Mouse (Mus musculus) bone marrow macrophage, adult 2 months (primary cell): Measurements from ENCODE around the gene Aldh16a1.

Experiments
- CTCF ChIP-seq: IDR thresholded peaks from 2 replicates; pipeline ENCODE4 v1.5.1; 2012; ENCODE audit warnings: low read depth, mild to moderate bottlenecking, low read length, moderate library complexity
- POLR2A ChIP-seq: IDR thresholded peaks from 2 replicates; pipeline ENCODE4 v1.6.1; 2012; ENCODE audit warnings: mild to moderate bottlenecking, low read depth, low read length, borderline replicate concordance

GRCm38 (mm10) chr7:45183672-45184071 is 29.3 kb upstream of the Aldh16a1 start:
- TF ChIP-seq POLR2A (no peak), CTCF (no peak)
